8 mouse cellular contexts compared by ENCODE assay signal in the genomic region with DNA sequence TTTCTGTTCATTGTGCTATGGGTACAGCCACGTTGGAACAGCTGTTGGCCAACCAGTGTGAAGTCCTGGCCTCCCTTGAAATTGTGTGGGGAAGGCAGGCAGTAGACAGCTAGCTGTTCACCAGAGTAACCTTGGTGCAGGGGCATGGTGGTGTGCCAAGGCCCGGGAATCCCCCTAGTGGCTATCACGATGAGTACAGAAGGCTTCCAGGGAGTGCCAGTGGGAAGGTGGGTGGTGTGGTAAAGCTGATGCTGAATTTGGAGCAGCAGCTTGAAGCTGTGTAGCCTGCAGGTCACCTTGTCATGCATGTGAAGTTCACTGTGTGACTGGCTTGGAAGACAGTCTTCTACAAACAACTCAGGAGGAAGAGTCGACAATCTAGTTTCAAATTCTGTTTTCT. TPM values are rescaled to one million over a fixed set of nuclear protein-coding genes. Genes with fewer than 3 reads are reported as not detected.
DNase-seq lines count a peak whose midpoint lies in the region; ATAC-seq and TF ChIP-seq lines count a peak whose summit lies in the region.

No protein-coding gene starts in this region.

- H3K36me3 ChIP-seq in intestine, embryonic 15.5 days: no peaks in the 10 kb centered on the region
- no peaks in the 10 kb centered on the region for H3K36me3 ChIP-seq in intestine, embryonic 16.5 days (ENCODE audit: control insufficient read depth, insufficient read depth, low read length)
- peaks cover 0 to 26% of the 10 kb centered on the region in 2 experiments for H3K36me3 ChIP-seq in CH12.LX (replicated peaks in 1 of 2; ENCODE audit: control insufficient read depth in 1 of 2, insufficient read depth in 1 of 2, low read length in 1 of 2)
- no peaks in the 10 kb centered on the region for H3K36me3 ChIP-seq in small intestine, adult 2 months (ENCODE audit: control insufficient read depth, insufficient read depth, low read length)

- H3K4me1 ChIP-seq in intestine, embryonic 15.5 days (replicated peaks): 0 out of 2 replicates have a peak, but pooled peaks cover 2% of the 10 kb centered on the region
- H3K4me1 ChIP-seq in intestine, embryonic 16.5 days (ENCODE audit: control insufficient read depth, insufficient read depth, low read length): no peaks in the 10 kb centered on the region
- H3K4me1 ChIP-seq in CH12.LX (ENCODE audit: control insufficient read depth in 1 of 2, insufficient read depth in 2 of 2): peaks cover 0 to 14% of the 10 kb centered on the region in 2 experiments; a peak in 3 of 4 replicates
- peaks cover 2% of the 10 kb centered on the region; the same call in 1 of the 2 replicates for H3K4me1 ChIP-seq in small intestine, adult 2 months (ENCODE audit: control insufficient read depth, insufficient read depth, insufficient read length, low read length)

- H3K9me3 ChIP-seq in intestine, embryonic 15.5 days: no peaks in the 10 kb centered on the region
- H3K9me3 ChIP-seq in intestine, embryonic 16.5 days (ENCODE audit: control insufficient read depth, low read length): no peaks in the 10 kb centered on the region
- no peaks in the 10 kb centered on the region for H3K9me3 ChIP-seq in CH12.LX (replicated peaks; ENCODE audit: low read length)

- dilution Hi-C loops in CH12.LX (cut with MboI; ENCODE audit: extremely low pct_ligation_motif_present, extremely low pct_unique_long_range_greater_than_20kb, low sequenced_read_pairs): no loop called here

- TF ChIP-seq POLR2A in CH12.LX (IDR thresholded peaks at IDR 0.05; ENCODE audit: low read depth, low read length): no peak
- TF ChIP-seq POLR2A in small intestine, adult 2 months (IDR thresholded peaks at IDR 0.05; ENCODE audit: low read depth, low read length): no peak

- in situ Hi-C loops in CH12.LX (cut with MboI; ENCODE audit: low pct_ligation_motif_present, low pct_unique_long_range_greater_than_20kb, low sequenced_read_pairs): no loop called here

- H3K4me2 ChIP-seq in intestine, embryonic 15.5 days (replicated peaks): no peak overlapping the region
- no peak overlapping the region for H3K4me2 ChIP-seq in intestine, embryonic 16.5 days (ENCODE audit: low read depth, low read length)
- H3K4me2 ChIP-seq in CH12.LX (ENCODE audit: insufficient read depth, low read depth, poor library complexity, severe bottlenecking): no peak overlapping the region

- TF ChIP-seq RAD21 in CH12.LX (IDR thresholded peaks at IDR 0.05; ENCODE audit: low read depth, low read length): peak; percentile 13

- H3K4me3 ChIP-seq in intestine, embryonic 15.5 days (replicated peaks): no peak overlapping the region
- no peak overlapping the region for H3K4me3 ChIP-seq in intestine, embryonic 16.5 days (ENCODE audit: low read length)
- H3K4me3 ChIP-seq in CH12.LX (replicated peaks in 1 of 3; ENCODE audit: low read depth in 2 of 3, low read length in 2 of 3, poor library complexity in 1 of 3): no peak overlapping the region
- no peak overlapping the region for H3K4me3 ChIP-seq in small intestine, adult 2 months (ENCODE audit: low read depth, low read length)

- DNase-seq in CH12.LX (ENCODE audit: extremely low read depth): peak; percentile 40
- peak; percentile 43 for DNase-seq in adrenal gland, postnatal 25 days
- peak; percentile 61 for DNase-seq in heart, postnatal 4 days
- DNase-seq in left cerebral cortex, postnatal 4 days: peak; percentile 52
- DNase-seq in urinary bladder, postnatal 4 days (ENCODE audit: low spot score in 2 of 2): no peak

- H3K9ac ChIP-seq in intestine, embryonic 15.5 days: no peak overlapping the region
- no peak overlapping the region for H3K9ac ChIP-seq in intestine, embryonic 16.5 days (ENCODE audit: low read depth, low read length)
- no peak overlapping the region for H3K9ac ChIP-seq in CH12.LX (ENCODE audit: insufficient read depth, low read depth)

- H3K27me3 ChIP-seq in intestine, embryonic 15.5 days (replicated peaks): no peaks in the 10 kb centered on the region
- H3K27me3 ChIP-seq in intestine, embryonic 16.5 days (replicated peaks; ENCODE audit: control insufficient read depth, insufficient read depth, low read length): no peaks in the 10 kb centered on the region
- H3K27me3 ChIP-seq in CH12.LX (replicated peaks): no peaks in the 10 kb centered on the region
- H3K27me3 ChIP-seq in small intestine, adult 2 months (ENCODE audit: control insufficient read depth, insufficient read depth, low read length): no peaks in the 10 kb centered on the region

- peak in 1 of 2 experiments; percentile 52; a peak in 2 of 4 replicates for TF ChIP-seq CTCF in CH12.LX (conservative IDR thresholded peaks at IDR 0.05 in 1 of 2, IDR thresholded peaks at IDR 0.05 in 1 of 2; ENCODE audit: low read depth in 2 of 2, low read length in 2 of 2)
- TF ChIP-seq CTCF in small intestine, adult 2 months (IDR thresholded peaks at IDR 0.05; ENCODE audit: extremely low read depth, insufficient read length, insufficient replicate concordance, low read depth, low read length): peak; percentile 32; the same call in 1 of the 2 replicates

- intact Hi-C loops in left cerebral cortex, postnatal 4 days (cut with DNase I): no loop called here

- H3K27ac ChIP-seq in intestine, embryonic 15.5 days: no peak overlapping the region
- H3K27ac ChIP-seq in intestine, embryonic 16.5 days (ENCODE audit: low read length): no peak overlapping the region
- no peak overlapping the region for H3K27ac ChIP-seq in CH12.LX (ENCODE audit: insufficient read depth, low read depth)
- H3K27ac ChIP-seq in small intestine, adult 2 months (ENCODE audit: insufficient read depth, low read depth, low read length): no peak overlapping the region

- no peaks in the 10 kb centered on the region for H3K79me2 ChIP-seq in CH12.LX (replicated peaks; ENCODE audit: control insufficient read depth, extremely low read depth, insufficient read depth, poor library complexity, severe bottlenecking)

- ATAC-seq in intestine, embryonic 15.5 days: 0 out of 2 replicates have a peak, but pooled peaks have one; percentile 31
- no peak for ATAC-seq in intestine, embryonic 16.5 days

- TF ChIP-seq EP300 in CH12.LX (IDR thresholded peaks at IDR 0.05; ENCODE audit: low read length): no peak

- WGBS in intestine, embryonic 15.5 days: 32% methylated on average over 4 of the region's 4 CpGs
- WGBS in intestine, embryonic 16.5 days: 30% methylated on average over 4 of the region's 4 CpGs
- 17% methylated on average over 4 of the region's 4 CpGs for WGBS in small intestine, adult 2 months

TF ChIP-seq in CH12.LX, 34 proteins besides CTCF, POLR2A, EP300 and RAD21:
- TF ChIP-seq HCFC1 (IDR thresholded peaks at IDR 0.05; ENCODE audit: low read depth, low read length) (no peak), SMC3 (IDR thresholded peaks at IDR 0.05; ENCODE audit: low read depth, low read length) (peak; percentile 37), MAZ (IDR thresholded peaks at IDR 0.05; ENCODE audit: low read depth, low read length) (no peak)
TF ChIP-seq in CH12.LX: peak in this region for 1.

RNA-seq across cellular contexts. Expression of a gene that starts 32.8 kb away (rescaled TPM):
- 27.3 and 28.6 TPM in 2 replicates for polyA plus RNA-seq in intestine, embryonic 15.5 days (2015; fragmentation: Nextera tagmentation; extraction: Ambion mirVana)
- polyA plus RNA-seq in intestine, embryonic 16.5 days (2015; fragmentation: Nextera tagmentation; extraction: Ambion mirVana): 29.0 and 32.0 TPM in 2 replicates
- total RNA-seq in CH12.LX (2012; rRNA removed) (35.4 and 36.2 TPM in 2 replicates), CH12.LX (2014; rRNA removed) (32.4 and 34.4 TPM in 2 replicates)
- 33.3 and 38.6 TPM in 2 replicates for polyA plus RNA-seq in CH12.LX (2012; ENCODE audit: insufficient read length, low read depth)
- total RNA-seq in adrenal gland, postnatal 25 days (2021): 17.2 and 18.1 TPM in 2 replicates
- 10 to 100 TPM; 11.8 to 13.4 TPM for total RNA-seq in heart, postnatal 4 days (2021)
- 10 to 100 TPM; 46.2 to 49.9 TPM for total RNA-seq in left cerebral cortex, postnatal 4 days (2021)
- 27.4 and 57.7 TPM in 2 replicates for polyA plus RNA-seq in small intestine, adult 2 months (2012; rRNA removed)

RNA-seq across cellular contexts. Expression of a gene that starts 34.1 kb away (rescaled TPM):
- 34.6 and 34.9 TPM in 2 replicates for polyA plus RNA-seq in intestine, embryonic 15.5 days (2015; fragmentation: Nextera tagmentation; extraction: Ambion mirVana)
- 34.3 and 35.9 TPM in 2 replicates for polyA plus RNA-seq in intestine, embryonic 16.5 days (2015; fragmentation: Nextera tagmentation; extraction: Ambion mirVana)
- total RNA-seq in CH12.LX (2012; rRNA removed) (31.0 and 33.9 TPM in 2 replicates), CH12.LX (2014; rRNA removed) (28.7 and 28.9 TPM in 2 replicates)
- polyA plus RNA-seq in CH12.LX (2012; ENCODE audit: insufficient read length, low read depth): 20.9 and 26.7 TPM in 2 replicates
- total RNA-seq in adrenal gland, postnatal 25 days (2021): 38.1 and 48.8 TPM in 2 replicates
- total RNA-seq in heart, postnatal 4 days (2021): 10 to 100 TPM; 24.7 to 25.8 TPM
- total RNA-seq in left cerebral cortex, postnatal 4 days (2021): 10 to 100 TPM; 40.8 to 41.8 TPM
- 8.8 and 15.2 TPM in 2 replicates for polyA plus RNA-seq in small intestine, adult 2 months (2012; rRNA removed)

Comparison
In these comparisons a context has a peak if more than half of its experiments do, and no peak if none do; other contexts are left out.
1. DNase-seq: peak in CH12.LX (single experiment), adrenal gland, postnatal 25 days (single experiment), heart, postnatal 4 days (single experiment) and left cerebral cortex, postnatal 4 days (single experiment); none in urinary bladder, postnatal 4 days (0 of 2).